Mouse (Mus musculus): ENCODE measurements around the gene Slc10a7.
"Not testable (repeated sequence)": the region's sequence is repeated elsewhere in the genome, so short reads cannot be mapped to it uniquely, and the experiment has no call there.

Slc10a7 gene

GRCm38 (mm10) chr8:78668206-78668605 is 159.1 kb downstream of the Slc10a7 start:
- DNase-seq (ENCODE audit: low spot score) = no peak

- no peak for DNase-seq (ENCODE audit: low spot score)
Measured at GRCm38 (mm10) chr8:78670241-78670640, 161.1 kb downstream of the Slc10a7 start.

- DNase-seq (ENCODE audit: low spot score) = peak; percentile 51
Measured at GRCm38 (mm10) chr8:78678541-78679219, 169.5 kb downstream of the Slc10a7 start.

GRCm38 (mm10) chr8:78690795-78691194 is 181.6 kb downstream of the Slc10a7 start:
- DNase-seq (ENCODE audit: low spot score) = no peak

- DNase-seq (ENCODE audit: low spot score) = no peak
Measured at GRCm38 (mm10) chr8:78698331-78698741, 189.2 kb downstream of the Slc10a7 start.

- DNase-seq (ENCODE audit: low spot score) = no peak
Measured at GRCm38 (mm10) chr8:78703068-78703820, 194.1 kb downstream of the Slc10a7 start.

GRCm38 (mm10) chr8:78705980-78706379 is 196.8 kb downstream of the Slc10a7 start:
- DNase-seq (ENCODE audit: low spot score) = no peak

GRCm38 (mm10) chr8:78709948-78710644 is 200.9 kb downstream of the Slc10a7 start:
- no peak for DNase-seq (ENCODE audit: low spot score)

- no peak for DNase-seq (ENCODE audit: low spot score)
Measured at GRCm38 (mm10) chr8:78710961-78711360, 201.8 kb downstream of the Slc10a7 start.

GRCm38 (mm10) chr8:78714880-78715279 is 205.7 kb downstream of the Slc10a7 start:
- DNase-seq (ENCODE audit: low spot score) = no peak

GRCm38 (mm10) chr8:78716546-78716945 is 207.4 kb downstream of the Slc10a7 start:
- no peak for DNase-seq (ENCODE audit: low spot score)

GRCm38 (mm10) chr8:78717191-78717590 is 208.0 kb downstream of the Slc10a7 start:
- not testable (repeated sequence) for DNase-seq (ENCODE audit: low spot score)

- DNase-seq (ENCODE audit: low spot score) = no peak
Measured at GRCm38 (mm10) chr8:78719279-78720040, 210.3 kb downstream of the Slc10a7 start.

GRCm38 (mm10) chr8:78720041-78720414 is 210.9 kb downstream of the Slc10a7 start:
- peak; percentile 58 for DNase-seq (ENCODE audit: low spot score)

- no peak for DNase-seq (ENCODE audit: low spot score)
Measured at GRCm38 (mm10) chr8:78721576-78721975, 212.4 kb downstream of the Slc10a7 start.

GRCm38 (mm10) chr8:78722201-78722600 is 213.1 kb downstream of the Slc10a7 start:
- DNase-seq (ENCODE audit: low spot score) = no peak

- no peak for DNase-seq (ENCODE audit: low spot score)
Measured at GRCm38 (mm10) chr8:78724832-78725231, 215.7 kb downstream of the Slc10a7 start.

- DNase-seq (ENCODE audit: low spot score) = no peak
Measured at GRCm38 (mm10) chr8:78728240-78728639, 219.1 kb downstream of the Slc10a7 start.

- no peak for DNase-seq (ENCODE audit: low spot score)
Measured at GRCm38 (mm10) chr8:78732410-78732809, 223.3 kb downstream of the Slc10a7 start.

- no peak for DNase-seq (ENCODE audit: low spot score)
Measured at GRCm38 (mm10) chr8:78732995-78733512, 223.9 kb downstream of the Slc10a7 start.

GRCm38 (mm10) chr8:78734721-78735517 is 225.8 kb downstream of the Slc10a7 start:
- no peak for DNase-seq (ENCODE audit: low spot score)
